Mouse (Mus musculus): ENCODE results near the gene Dao. TPM values are rescaled to one million over a fixed set of nuclear protein-coding genes. Genes with fewer than 3 reads are reported as not detected.

Dao gene
- polyA plus RNA-seq, 1 experiment from 2014 or later: 35.3 TPM

DNA sequence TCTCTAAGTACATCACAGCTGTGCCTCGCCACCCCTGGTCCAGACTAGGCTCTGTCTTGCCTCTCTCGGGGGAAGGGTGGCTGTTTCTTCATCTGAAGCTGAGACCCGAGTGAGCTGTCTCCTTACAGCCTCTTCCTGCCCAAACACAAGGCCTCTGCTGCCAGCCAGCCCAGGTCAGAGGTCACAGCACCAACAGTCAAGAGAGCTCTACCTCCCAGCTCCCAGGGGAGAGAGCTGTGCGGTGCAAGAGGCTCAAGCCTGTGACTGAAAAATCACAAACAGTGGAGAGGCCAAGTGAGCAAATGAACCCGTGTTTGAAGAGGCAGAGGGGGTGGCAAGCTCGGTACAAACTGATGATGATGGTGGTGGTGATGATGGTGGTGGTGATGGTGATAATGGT is 63.1 kb downstream of the Dao start:
- Histone ChIP-seq H3K27ac (no peak overlapping the region), H3K4me2 (ENCODE audit: low read length) (no peak overlapping the region), H3K36me3 (ENCODE audit: insufficient read depth, low read length) (no peaks in the 10 kb centered on the region), H3K9ac (ENCODE audit: low read depth, low read length) (no peak overlapping the region), H3K27me3 (ENCODE audit: insufficient read depth, low read length) (no peaks in the 10 kb centered on the region), H3K4me3 (replicated peaks; ENCODE audit: low read depth, low read length) (no peak overlapping the region), H3K9me3 (replicated peaks; ENCODE audit: low read length) (no peaks in the 10 kb centered on the region), H3K4me1 (replicated peaks; ENCODE audit: insufficient read depth, low read length) (no peaks in the 10 kb centered on the region)
- no peak for TF ChIP-seq CTCF (IDR thresholded peaks at IDR 0.05; ENCODE audit: low read depth)
- ATAC-seq (replicated peaks; ENCODE audit: low FRiP score, low read depth): no peak
- no peak for DNase-seq (ENCODE audit: low spot score)
- 30% methylated on average over 6 of the region's 6 CpGs for WGBS

DNA sequence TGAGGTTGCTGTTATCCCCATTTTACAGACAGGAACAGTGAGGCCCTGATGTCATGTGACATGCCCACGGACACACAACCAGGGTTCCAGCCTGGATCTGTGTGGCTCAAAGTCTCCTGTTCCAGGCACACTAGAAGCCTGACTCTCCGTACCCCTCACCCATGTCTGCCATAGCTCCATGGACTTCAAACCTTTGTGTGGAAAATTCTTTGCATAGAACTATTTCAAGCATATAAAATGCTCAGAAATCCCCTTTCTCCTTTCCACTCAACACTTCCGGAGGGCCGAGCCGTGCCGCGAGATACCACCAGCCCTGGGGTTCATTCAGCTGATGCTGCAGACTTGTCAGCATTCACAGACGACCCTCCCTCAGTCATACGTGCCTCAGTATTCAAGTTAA is 64.0 kb downstream of the Dao start:
- TF ChIP-seq CTCF (IDR thresholded peaks at IDR 0.05; ENCODE audit: low read depth): no peak
- no peak overlapping the region for H3K4me2 ChIP-seq (ENCODE audit: low read length)
- no peaks in the 10 kb centered on the region for H3K27me3 ChIP-seq (ENCODE audit: insufficient read depth, low read length)
- no peak for ATAC-seq (replicated peaks; ENCODE audit: low FRiP score, low read depth)
- H3K4me1 ChIP-seq (replicated peaks; ENCODE audit: insufficient read depth, low read length): no peaks in the 10 kb centered on the region
- no peak overlapping the region for H3K4me3 ChIP-seq (replicated peaks; ENCODE audit: low read depth, low read length)
- H3K9me3 ChIP-seq (replicated peaks; ENCODE audit: low read length): no peaks in the 10 kb centered on the region
- DNase-seq (ENCODE audit: low spot score): no peak
- no peaks in the 10 kb centered on the region for H3K36me3 ChIP-seq (ENCODE audit: insufficient read depth, low read length)
- H3K27ac ChIP-seq: no peak overlapping the region
- WGBS: 80% methylated on average over 9 of the region's 9 CpGs
- H3K9ac ChIP-seq (ENCODE audit: low read depth, low read length): no peak overlapping the region

DNA sequence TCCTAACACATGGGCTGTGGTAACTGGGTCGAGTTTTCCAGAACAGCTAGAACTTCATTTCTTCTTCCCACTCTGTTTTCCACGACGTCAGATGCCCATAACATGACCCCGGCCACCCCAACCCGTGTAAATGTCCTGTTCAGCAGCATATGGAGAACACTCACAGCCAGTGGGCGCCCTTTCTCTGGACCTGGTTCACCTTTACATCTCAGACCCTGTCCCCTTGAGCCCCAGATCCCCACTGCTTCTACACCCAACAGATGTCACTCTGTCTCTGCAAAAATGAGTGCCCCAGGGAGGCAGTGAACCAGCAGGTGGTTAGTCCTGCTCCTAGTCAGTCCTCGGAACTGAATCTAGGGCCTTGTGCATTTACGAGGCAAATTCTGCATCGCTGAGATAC is 64.5 kb downstream of the Dao start:
- 70% methylated on average over 9 of the region's 9 CpGs for WGBS
- no peak overlapping the region for H3K4me3 ChIP-seq (replicated peaks; ENCODE audit: low read depth, low read length)
- H3K27me3 ChIP-seq (ENCODE audit: insufficient read depth, low read length): no peaks in the 10 kb centered on the region
- H3K27ac ChIP-seq: no peak overlapping the region
- ATAC-seq (replicated peaks; ENCODE audit: low FRiP score, low read depth) (no peak), DNase-seq (ENCODE audit: low spot score) (no peak)
- no peak overlapping the region for H3K4me2 ChIP-seq (ENCODE audit: low read length)
- no peaks in the 10 kb centered on the region for H3K9me3 ChIP-seq (replicated peaks; ENCODE audit: low read length)
- no peak overlapping the region for H3K9ac ChIP-seq (ENCODE audit: low read depth, low read length)
- no peaks in the 10 kb centered on the region for H3K36me3 ChIP-seq (ENCODE audit: insufficient read depth, low read length)
- no peaks in the 10 kb centered on the region for H3K4me1 ChIP-seq (replicated peaks; ENCODE audit: insufficient read depth, low read length)
- TF ChIP-seq CTCF (IDR thresholded peaks at IDR 0.05; ENCODE audit: low read depth): no peak

DNA sequence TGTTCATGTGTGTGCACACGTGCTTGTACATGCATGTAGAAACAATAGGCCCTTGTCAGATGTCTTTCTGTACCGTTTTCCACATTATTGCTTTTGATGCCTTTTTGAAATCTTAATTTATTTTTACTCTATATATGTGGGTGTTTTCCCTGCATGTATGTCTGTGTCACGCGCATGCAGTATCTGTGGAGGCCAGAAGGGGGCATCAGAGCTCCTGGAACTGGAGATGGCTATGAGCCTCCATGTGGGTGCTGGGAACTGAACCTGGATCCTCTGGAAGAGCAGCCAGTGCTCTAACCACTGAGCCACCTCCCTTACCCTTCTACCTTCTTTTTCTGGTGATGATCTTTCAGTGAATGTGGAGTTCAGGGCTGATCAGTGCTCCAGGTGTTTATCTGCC is 67.4 kb downstream of the Dao start:
- Histone ChIP-seq H3K9ac (ENCODE audit: low read depth, low read length) (no peak overlapping the region), H3K9me3 (replicated peaks; ENCODE audit: low read length) (no peaks in the 10 kb centered on the region), H3K27me3 (ENCODE audit: insufficient read depth, low read length) (no peaks in the 10 kb centered on the region), H3K27ac (no peak overlapping the region), H3K4me2 (ENCODE audit: low read length) (no peak overlapping the region), H3K4me3 (replicated peaks; ENCODE audit: low read depth, low read length) (no peak overlapping the region), H3K36me3 (ENCODE audit: insufficient read depth, low read length) (no peaks in the 10 kb centered on the region), H3K4me1 (replicated peaks; ENCODE audit: insufficient read depth, low read length) (no peaks in the 10 kb centered on the region)
- TF ChIP-seq CTCF (IDR thresholded peaks at IDR 0.05; ENCODE audit: low read depth): peak; percentile 20; the same call in 1 of the 2 replicates
- DNase-seq (ENCODE audit: low spot score) (no peak), ATAC-seq (replicated peaks; ENCODE audit: low FRiP score, low read depth) (no peak)
- WGBS: 94% methylated on average over 4 of the region's 4 CpGs

DNA sequence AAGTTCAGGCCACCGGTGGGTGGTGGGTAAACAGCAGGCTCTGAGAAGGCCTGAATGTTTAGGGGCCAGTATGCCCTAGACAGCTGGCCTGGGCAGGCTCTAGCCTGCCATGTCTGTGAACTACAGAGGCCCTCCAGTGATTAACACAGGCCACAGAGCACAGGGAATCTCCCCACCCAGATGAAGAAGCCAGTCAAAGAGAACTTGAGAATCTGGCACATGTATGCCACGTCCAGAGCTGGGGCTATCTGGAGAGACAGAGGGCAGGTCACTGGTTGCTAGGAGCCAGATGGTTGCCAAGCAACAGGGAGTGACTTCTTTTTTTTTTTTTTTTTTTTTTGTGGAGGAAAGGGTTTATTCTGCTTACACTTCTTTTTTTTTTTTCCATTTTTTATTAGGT is 68.8 kb downstream of the Dao start:
- no peak for TF ChIP-seq CTCF (IDR thresholded peaks at IDR 0.05; ENCODE audit: low read depth)
- DNase-seq (ENCODE audit: low spot score) (no peak), ATAC-seq (replicated peaks; ENCODE audit: low FRiP score, low read depth) (no peak)
- Histone ChIP-seq H3K36me3 (ENCODE audit: insufficient read depth, low read length) (no peaks in the 10 kb centered on the region), H3K4me1 (replicated peaks; ENCODE audit: insufficient read depth, low read length) (no peaks in the 10 kb centered on the region), H3K27ac (no peak overlapping the region), H3K9ac (ENCODE audit: low read depth, low read length) (no peak overlapping the region), H3K27me3 (ENCODE audit: insufficient read depth, low read length) (no peaks in the 10 kb centered on the region), H3K4me3 (replicated peaks; ENCODE audit: low read depth, low read length) (no peak overlapping the region), H3K4me2 (ENCODE audit: low read length) (no peak overlapping the region), H3K9me3 (replicated peaks; ENCODE audit: low read length) (no peaks in the 10 kb centered on the region)
- 44% methylated on average over 2 of the region's 2 CpGs for WGBS

Other genes starting within 250 kb of the Dao start
- 27.2 and 27.7 TPM in 2 replicates for gene Sart3, start 231.2 kb upstream of the Dao start, polyA plus RNA-seq (2015; fragmentation: Nextera tagmentation; extraction: Ambion mirVana)
- 187 and 202 TPM in 2 replicates for gene Iscu, start 231.0 kb upstream of the Dao start, polyA plus RNA-seq (2015; fragmentation: Nextera tagmentation; extraction: Ambion mirVana)
- gene Tmem119, start 203.2 kb upstream of the Dao start, polyA plus RNA-seq (2015; fragmentation: Nextera tagmentation; extraction: Ambion mirVana): 37.3 and 40.4 TPM in 2 replicates
- 2.1 and 2.4 TPM in 2 replicates for gene Selplg, start 171.1 kb upstream of the Dao start, polyA plus RNA-seq (2015; fragmentation: Nextera tagmentation; extraction: Ambion mirVana)
- 69.5 and 86.7 TPM in 2 replicates for gene Coro1c, start 94.9 kb upstream of the Dao start, polyA plus RNA-seq (2015; fragmentation: Nextera tagmentation; extraction: Ambion mirVana)
- gene Ssh1, start 9.8 kb upstream of the Dao start, polyA plus RNA-seq (2015; fragmentation: Nextera tagmentation; extraction: Ambion mirVana): 9.9 and 10.0 TPM in 2 replicates
- 10.3 and 12.0 TPM in 2 replicates for gene Usp30, start 61.8 kb downstream of the Dao start, polyA plus RNA-seq (2015; fragmentation: Nextera tagmentation; extraction: Ambion mirVana)
- 0.08 and 0.11 TPM in 2 replicates for gene Svop, start 87.9 kb downstream of the Dao start, polyA plus RNA-seq (2015; fragmentation: Nextera tagmentation; extraction: Ambion mirVana)
- gene Alkbh2, start 124.5 kb downstream of the Dao start, polyA plus RNA-seq (2015; fragmentation: Nextera tagmentation; extraction: Ambion mirVana): 11.1 and 12.2 TPM in 2 replicates
- 31.1 and 34.6 TPM in 2 replicates for gene Ung, start 126.7 kb downstream of the Dao start, polyA plus RNA-seq (2015; fragmentation: Nextera tagmentation; extraction: Ambion mirVana)
- gene Acacb, start 142.8 kb downstream of the Dao start, polyA plus RNA-seq (2015; fragmentation: Nextera tagmentation; extraction: Ambion mirVana): 4.4 and 4.6 TPM in 2 replicates

Data from kidney, postnatal 0 days (tissue).